Mouse (Mus musculus): ENCODE measurements around the gene Map2k5.
A peak's percentile ranks its signal among the peaks of the same experiment; 100 is the strongest.

The Map2k5 gene

DNA sequence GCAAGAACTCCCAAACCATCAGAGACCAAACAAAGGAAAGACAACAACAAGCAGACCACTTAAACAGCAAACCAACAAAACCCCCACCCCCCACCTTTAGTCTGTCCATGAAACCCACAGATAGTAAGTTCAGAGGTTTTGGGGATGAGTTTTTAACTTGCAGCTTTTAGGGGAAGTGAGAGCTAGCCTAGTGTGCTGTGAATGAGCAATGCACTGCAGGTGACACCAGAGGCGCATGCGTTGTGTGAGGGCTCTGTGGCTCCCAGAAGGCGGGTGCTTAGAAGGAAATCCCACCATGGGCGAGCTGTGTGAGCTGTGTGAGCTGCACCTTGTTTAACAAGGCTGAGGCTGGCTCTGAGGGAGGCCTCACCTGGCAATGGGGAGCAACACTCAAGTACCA, 184.9 kb downstream of the Map2k5 start:
- DNase-seq (ENCODE audit: low read depth, low spot score), result no peak

DNA sequence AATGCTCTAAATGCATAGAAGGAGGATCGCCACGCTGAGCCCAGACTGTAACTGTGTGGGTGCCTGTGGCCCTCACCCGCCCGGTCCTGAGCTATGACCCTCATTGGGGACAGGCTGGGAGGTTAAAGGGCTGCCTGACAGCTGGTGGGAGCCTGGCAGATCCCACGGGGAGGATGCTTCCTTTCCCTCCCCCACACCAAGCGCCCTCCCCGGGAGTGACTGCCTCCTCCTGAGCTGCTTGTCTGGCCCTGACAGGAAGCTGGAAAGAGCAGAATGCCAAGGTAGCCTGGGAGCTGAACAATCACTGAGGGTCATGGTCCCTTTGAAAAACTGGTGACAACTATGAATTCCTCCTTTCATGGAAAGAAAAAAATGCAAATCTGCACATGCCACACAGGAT, 190.4 kb downstream of the Map2k5 start:
- no peak for DNase-seq (ENCODE audit: low read depth, low spot score)

DNA sequence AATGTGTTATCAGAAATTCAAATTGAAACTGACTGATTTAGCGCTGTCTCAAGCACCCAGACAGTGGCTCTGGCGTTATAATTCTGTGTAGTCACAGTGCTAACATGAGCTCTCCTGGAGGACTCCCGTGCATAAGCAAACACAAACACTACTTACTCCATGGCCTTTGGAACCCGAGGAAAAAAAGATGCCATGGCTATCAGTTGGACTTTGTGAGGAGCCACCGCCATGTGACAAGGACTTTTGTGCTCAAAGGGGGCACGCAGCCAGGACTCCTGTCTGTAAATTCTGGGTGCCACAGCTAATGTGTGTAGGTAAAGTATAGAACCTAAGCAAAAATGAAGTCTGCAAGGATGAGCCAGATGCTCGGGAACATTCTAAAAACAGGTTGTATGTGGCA, 192.5 kb downstream of the Map2k5 start:
- DNase-seq (ENCODE audit: low read depth, low spot score), result no peak

DNA sequence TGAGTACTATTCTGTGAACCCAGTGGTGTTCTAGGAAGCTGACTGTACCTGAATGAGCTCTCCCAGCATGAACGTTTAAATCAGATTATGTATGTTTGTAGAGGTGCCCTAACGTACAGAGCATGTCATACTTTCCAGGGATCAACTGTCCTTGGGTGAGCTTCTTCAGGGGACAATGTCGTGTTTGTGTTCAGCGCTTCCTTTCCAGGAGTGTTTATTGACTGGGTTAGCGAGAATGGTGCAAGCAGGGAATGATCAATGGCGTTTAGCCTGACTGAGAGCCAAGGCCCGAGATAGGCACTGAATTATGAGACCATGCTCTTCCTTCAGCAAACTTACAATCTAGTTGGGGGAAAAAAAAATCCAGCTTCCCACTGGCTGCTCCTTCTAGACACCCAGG, 193.8 kb downstream of the Map2k5 start:
- no peak for DNase-seq (ENCODE audit: low read depth, low spot score)

DNA sequence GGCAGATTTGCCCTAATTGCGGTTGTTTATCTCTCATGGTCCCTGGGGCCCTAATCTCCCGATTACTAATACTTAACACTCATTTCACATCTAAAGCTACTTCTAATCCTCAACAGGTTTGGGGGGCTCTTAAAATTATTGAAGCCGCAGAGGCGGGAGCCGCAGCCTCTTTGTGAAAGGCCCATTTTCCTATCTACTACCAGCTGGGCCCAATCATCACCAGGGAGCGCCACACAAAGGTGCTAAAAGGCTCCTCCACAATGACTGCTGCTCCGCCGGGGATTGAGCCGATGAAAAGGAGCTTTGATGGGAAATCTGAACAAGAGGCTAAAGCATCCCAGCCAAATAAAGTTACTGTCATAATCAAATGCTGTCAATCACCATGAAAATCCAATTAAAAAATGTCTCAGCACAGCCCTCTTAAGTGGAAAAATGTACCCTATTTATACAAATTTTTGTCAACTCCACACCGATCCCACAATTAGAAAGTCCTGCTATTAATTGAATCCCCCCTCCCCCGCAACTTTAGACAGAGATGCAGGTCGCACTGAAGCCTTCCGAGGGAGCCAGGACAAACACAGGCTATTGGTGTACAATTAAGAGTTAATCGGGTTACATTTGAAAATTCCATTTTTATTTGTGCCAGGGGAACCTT, 195.3 kb downstream of the Map2k5 start:
- DNase-seq (ENCODE audit: low read depth, low spot score), result no peak

DNA sequence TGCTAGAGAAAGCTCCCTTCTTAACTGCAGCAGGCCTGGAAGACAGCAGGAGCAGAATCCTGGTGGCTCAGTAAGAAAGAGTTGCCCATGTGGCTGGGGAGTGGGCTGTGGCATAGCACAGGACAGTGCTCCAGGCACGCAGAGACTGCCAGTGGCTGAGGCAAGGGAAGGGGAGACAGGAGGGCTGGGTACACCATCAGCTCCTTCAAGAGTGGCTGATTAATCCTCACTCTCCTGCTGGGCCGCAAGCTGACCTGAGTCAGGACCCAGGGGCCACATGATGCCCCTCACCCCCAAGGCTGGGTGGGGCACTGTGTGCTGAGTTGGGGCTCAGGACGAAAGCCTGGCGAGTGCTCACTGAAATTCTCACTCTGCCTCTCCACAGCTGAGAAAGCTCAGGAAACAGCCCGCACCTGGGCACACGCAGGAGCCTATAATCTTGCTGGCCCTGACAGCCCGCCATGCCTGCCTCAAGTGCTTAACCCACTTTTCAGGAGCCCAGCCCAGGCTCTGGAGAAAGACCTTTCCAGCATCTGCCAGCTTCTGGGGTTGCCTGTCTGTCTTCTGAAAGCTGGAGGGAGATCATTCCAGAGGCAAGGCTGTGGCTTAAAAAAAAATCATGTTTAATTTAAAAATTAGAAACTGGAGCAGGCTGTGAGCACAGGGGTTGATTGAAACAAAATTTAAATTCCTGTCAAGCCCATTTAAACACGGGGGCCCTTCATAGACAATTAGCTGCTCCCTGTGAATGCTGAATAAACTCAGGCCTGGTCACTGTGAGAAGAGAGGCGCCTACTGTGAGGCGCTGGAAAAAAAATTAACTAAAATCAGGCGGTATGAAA, 196.1 kb downstream of the Map2k5 start:
- DNase-seq (ENCODE audit: low read depth, low spot score), result no peak

DNA sequence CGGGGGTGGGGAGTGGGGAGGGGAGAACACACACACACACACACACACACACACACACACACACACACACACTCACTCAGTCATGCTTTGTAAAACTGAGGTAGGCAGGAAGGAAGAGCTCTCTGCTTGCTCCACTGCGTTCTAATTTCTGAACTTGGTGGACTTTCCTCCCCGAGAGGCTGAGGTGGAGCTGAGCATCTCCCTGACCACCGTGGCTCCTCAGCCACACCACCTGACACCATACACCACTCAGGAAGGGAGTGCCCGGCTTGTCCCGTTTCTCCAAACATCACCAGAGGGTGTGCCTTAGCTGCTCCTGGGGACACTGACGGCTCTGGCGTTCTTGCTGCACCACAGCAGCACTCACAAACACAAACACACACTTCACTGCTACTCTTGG, 199.4 kb downstream of the Map2k5 start:
- DNase-seq (ENCODE audit: low read depth, low spot score), result no peak

DNA sequence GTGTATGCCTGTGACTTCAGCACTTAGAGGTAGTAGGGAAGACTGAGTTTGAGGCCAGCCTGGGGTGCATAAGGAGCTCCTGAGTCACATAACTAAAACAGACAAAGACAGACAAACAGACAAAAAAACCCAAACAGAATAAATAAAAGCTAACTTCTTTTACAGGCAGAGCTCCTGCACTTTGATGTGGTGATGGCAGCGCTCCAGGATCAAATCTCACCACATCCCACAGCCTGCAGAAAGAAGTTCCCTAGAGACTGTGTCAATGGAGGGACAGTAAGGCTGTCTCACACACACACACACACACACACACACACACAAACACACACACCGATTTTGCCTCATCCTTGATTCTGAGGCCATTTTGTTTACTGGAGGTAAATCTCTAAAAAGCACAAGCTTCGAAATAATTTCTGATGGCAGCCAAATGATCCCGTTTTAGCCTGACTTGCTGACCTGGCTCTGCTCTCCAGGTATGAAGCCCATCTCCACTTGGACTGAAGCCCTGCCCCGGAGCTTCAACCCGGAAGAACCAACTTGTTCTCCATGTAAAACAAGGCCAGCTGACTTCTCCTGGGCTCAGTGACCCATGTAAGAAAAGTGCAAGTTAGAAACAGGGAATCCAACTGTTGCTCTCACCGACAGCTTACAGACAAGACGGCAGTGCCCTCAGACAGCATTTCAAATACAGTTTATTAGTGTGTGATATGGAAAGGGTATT, 203.5 kb downstream of the Map2k5 start:
- DNase-seq (ENCODE audit: low read depth, low spot score), result no peak

DNA sequence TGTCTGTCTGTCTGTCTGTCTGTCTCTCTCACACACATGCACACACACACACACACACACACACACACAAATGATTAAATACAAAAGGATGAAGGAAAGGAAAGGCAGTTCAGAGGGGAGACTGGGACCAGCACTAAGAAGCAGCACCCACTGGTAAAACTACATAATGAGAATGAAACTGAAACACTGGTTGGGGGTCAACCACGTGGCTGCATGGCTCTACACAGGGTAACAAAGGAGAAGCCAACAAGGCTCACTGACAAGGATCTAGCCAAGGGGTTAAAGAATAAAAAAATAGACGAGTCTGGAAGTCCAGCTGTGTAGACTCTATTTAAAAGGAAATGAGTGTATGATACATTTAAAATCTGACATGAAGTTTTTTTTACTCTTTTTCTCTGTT, 205.8 kb downstream of the Map2k5 start:
- no peak for DNase-seq (ENCODE audit: low read depth, low spot score)

DNA sequence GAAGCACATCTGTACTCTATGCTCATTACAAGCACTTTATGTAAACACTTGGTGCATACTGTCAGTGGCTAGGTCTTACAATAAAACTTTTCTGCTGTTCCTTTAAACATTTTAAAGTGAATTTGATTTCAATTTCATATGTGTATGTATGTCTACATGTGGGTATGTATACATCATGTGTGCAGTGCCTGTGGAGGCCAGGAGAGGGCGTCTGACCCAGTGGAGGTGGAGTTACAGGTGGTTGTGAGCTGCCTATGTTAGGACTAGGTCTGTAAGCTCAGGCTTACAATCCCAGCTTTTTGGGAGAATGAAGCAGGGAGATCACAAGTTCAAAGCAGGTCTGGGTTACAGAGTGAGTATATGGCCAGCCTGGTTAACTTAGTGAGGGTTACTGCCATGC, 208.6 kb downstream of the Map2k5 start:
- DNase-seq (ENCODE audit: low read depth, low spot score), result peak; percentile 38

DNA sequence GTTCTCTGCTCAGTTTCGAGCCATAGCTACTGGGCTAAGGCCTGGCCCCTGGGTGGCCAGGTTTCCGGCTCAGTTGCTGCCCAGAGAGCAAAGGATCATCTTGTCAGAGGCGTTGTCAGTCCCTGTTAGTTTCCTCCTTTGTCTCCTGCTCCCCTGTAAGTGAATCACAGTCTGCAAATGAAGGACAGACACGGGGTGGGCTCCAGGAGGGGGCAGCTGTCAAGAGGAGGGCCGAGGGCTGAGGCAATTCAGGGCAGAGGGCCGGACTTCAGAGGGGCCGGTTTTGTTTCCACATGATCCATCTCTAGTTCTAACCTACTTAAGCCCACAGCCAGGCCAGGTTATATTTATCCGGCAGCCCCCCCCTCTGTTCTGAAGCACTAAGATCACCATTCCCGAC, 212.6 kb downstream of the Map2k5 start:
- no peak for DNase-seq (ENCODE audit: low read depth, low spot score)

DNA sequence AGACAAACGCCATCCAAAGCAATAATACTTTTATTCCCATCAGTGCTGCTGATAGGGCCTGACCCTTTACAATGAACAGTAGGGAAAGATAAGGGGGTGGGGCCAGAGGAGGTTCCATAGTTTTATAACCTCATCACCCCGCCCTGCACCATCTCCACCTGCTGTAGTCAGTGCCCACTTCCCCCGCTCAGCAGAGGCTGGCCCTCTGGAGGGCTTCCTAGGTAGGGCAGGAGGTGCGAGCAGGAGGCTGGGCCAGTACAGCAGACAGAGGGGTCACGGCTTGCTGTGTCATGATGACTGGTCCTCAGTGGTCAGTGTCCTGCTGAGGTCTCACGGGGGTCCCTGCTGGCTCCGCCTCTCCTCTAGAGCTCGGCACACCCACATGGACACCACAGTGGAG, 213.9 kb downstream of the Map2k5 start:
- peak; percentile 41 for DNase-seq (ENCODE audit: low read depth, low spot score)

DNA sequence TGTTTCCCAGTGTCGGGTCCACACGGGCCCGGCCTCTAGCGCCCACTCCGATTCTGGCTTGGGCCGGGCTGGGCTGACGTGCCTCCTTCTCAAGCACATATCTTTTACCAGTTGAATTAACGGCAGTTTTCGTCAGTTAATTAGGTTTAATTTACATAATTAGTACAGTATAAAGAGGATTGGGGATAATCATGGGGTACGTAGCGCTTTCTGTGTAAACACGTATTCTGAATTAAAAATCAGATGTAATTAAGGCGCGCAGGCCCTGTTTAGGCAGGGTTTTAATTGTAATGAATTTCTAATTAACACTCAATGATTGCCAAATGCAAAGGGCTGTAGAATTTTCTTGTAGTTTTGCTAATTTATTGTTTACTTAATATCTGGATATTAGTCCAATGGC, 225.8 kb downstream of the Map2k5 start:
- no peak for DNase-seq (ENCODE audit: low read depth, low spot score)

DNA sequence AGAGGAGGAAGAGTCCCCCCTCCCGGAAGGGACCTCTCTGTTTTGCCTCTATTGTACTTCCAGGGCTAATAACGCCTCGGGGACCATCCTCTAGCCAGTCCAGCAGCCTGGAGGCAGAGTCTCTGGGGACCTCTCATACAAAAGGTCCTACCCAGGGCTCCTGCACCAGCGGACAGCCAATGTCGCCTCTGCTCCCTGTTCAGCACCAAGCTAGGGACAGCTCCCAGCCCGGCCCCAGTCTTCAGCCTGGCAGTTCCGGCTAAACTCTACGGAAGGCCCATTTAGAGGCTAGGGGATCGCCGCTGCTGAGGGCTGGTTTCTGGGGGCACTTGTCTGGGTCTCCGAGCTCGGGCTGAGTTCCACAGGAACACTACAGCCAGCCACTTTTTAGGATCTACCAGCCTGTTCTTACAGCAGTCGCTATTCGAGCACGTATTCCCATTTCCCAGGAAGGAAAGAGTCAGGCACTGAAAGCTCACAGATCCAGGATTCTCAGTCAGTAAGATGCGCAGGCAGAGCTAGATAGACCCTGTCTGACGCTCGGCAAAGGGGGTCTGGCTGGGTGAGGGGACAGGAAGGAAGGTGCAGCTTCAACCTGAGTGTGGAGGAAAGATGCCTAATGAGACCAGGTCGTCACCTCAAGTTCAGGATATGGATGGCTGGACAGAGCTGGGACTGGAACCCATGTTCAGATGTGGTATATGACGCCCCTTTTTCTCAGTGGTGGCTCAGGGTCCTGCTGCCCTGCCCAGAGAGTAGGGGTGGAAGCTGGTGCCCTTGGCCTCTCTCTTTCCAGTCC, 226.4 kb downstream of the Map2k5 start:
- peak; percentile 82 for DNase-seq (ENCODE audit: low read depth, low spot score)

DNA sequence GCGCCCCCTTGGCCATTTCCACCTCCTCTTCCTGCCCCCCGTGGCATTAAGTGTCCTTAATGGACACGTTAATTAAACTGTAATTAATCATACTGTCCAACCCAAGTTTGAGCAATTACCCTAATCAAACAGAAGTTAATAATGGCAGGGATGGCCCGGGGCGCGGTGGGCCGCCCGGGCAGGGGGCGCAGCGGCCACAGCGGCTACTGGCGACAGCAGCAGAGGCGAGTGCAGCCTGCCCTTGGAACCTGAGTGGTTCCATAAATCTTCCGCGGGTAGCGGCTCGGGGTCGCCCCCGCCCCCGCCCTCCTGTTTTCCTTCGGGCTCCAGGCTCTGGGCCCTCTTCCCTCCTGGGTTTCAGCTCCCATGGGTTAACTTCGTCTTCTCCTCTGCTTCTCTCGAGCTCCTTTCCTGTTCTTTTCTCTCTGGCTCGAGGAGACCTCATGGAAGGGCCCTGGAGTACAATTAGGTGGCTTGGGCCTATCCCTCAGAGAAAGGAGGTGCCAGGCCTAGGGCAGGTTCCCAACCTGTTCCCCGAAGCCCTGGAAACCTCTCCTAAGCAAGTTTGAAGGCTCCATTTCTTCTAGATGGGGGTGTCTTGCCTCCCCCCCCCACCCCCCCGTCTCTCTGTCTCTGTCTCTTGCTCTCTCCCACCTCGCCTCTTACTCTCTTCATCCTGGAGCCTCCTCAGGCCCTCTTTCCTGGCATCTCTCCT, 227.5 kb downstream of the Map2k5 start:
- DNase-seq (ENCODE audit: low read depth, low spot score), result no peak

DNA sequence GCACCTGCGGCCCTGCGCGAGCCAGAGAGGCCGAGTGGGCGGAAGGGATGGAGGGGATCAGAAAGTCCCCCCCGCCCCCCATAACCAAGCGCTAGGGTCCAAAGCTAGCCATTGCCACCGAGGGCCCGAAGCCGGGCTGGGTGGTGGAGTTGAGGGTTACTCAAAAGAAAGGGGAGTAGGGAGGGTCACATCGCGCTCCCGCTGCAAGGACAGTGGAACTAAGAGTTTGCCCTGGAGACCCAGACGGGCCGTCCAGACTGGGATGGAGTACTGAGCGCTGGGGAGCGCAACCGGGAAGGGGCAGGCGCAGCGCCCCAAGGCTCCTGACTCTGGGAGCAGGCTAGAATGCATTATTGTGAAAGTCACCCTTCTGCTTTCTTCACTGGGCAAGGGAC, 228.3 kb downstream of the Map2k5 start:
- peak; percentile 47 for DNase-seq (ENCODE audit: low read depth, low spot score)

DNA sequence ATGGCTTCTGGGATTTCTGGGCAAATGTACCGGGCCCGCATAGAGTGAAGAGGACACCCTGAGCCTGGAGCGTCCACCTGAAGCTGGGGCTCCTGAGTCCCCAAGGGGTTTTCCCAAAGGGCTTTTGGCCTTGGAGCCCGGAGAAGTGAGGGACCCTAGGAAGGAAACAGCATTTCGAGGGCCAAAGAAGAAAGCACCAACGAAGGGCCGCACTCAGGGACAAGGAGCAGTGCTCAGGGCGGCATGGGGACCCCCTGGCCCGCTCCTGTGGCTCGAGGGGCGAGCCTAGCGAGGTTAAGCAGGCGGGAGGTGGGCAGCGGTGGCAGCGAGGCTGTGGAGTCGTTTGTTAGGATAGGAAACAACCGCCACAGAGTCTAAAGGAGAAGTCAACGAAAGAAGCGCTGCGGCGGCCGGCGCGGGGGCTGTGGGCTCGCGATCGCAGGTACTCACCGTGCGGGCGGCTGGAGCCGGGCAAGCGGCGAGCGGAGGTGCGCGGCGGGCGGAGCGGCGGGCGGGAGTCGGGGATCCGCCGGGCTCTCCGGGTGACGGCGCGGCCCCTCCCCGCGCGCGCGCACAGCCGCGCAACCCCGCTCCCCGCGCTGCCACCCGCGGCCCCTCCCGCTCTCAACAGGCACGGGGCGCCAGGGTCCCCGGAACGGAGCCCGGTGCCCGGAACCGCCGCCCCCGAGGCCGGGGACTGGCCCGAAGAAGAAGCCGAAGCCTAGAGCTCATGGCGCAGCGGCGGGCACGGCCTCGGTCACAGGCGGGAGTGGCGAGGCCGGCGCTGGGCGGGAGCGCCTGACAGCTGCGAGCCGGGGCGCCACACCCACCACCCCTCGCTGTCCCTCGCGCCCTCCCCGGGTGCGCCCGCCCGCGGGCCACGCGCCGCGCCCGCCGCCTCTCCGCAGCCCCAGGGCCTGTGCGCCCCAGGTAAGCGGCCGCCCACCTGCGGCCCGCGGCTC, 229.0 kb downstream of the Map2k5 start, which contains the start of gene Skor1:
TSS of gene Skor1 (minus strand) at position 552 of the 962 bp plus-strand sequence.
- DNase-seq (ENCODE audit: low read depth, low spot score), result peak; percentile 47

DNA sequence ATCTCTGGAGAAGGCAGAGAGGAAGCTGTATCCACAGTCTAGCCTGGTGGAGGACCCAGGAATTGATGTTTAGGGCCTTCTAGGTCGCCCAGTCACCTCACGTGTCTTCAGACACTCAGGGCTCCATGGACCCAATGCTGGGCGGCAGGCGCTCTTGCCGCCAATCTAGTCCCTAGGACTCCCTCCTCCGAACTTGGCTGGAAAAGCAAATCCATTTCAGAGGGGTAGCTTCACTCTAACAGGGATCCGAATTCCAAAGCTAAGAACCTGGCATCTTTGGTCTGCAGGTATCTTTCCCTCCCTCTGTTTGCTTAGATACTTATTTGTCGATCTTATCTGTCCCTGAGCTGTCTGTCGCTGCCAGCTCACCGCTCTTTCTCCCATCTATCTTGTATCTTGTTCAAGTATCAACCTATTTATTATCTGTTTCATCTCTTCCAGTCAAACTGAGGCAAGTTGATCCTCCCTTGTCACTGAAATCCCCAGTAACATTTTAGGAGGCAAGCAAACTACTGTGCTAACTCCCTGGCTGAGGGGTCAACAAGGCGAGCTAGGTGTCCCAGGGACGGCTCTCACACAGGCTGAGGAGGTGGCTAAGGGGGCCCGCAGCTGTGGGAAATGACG, 229.8 kb downstream of the Map2k5 start:
- peak; percentile 54 for DNase-seq (ENCODE audit: low read depth, low spot score)

DNA sequence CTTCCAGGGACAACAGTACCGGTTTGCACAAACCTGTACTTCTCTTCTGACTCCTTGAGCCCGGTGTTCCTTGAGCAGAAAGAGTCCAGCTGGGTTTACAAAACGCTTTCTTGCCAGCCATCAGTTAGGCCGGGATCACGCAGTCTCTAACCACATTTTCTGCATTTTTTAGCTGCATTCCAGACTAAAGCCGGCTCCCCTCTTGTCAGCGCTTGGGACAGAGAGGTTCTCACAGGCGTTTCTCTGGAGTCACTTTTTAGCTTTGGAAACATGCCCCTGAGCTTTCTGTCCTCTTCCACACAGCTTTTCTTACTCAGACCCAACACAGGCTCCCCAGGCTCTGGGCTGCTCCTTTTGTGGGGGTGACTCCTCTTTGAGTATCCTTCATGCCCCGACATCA, 230.4 kb downstream of the Map2k5 start:
- DNase-seq (ENCODE audit: low read depth, low spot score), result peak; percentile 47

Measured in ZHBTc4 (cell line).